Mouse (Mus musculus) cerebellum, adult 8-10 months (tissue): ENCODE measurements at regions not wholly inside any gene's neighbourhood (a gene's known extent, or its start where the extent isn't known, plus 50 kb on each side); places are given as distances from the start of the nearest gene placed in this dataset.

Source experiments
- DNase-seq: peaks from one replicate; pipeline ENCODE4 v3.0.0; 2022

GRCm38 (mm10) chr4:131381529-131381928 is 437.3 kb downstream of the Matn1 start:
- DNase-seq, result no peak

GRCm38 (mm10) chr4:131383862-131384261 is 439.7 kb downstream of the Matn1 start:
- no peak for DNase-seq

GRCm38 (mm10) chr4:131386961-131387360 is 442.8 kb downstream of the Matn1 start:
- DNase-seq, result no peak

- no peak for DNase-seq
Observed at GRCm38 (mm10) chr4:131391119-131391923, 446.8 kb downstream of the Ptpru start.

GRCm38 (mm10) chr4:131391924-131392297 is 446.2 kb downstream of the Ptpru start:
- DNase-seq, result no peak

GRCm38 (mm10) chr4:131392478-131392877 is 445.6 kb downstream of the Ptpru start:
- no peak for DNase-seq

GRCm38 (mm10) chr4:131396226-131396840 is 441.8 kb downstream of the Ptpru start:
- no peak for DNase-seq

GRCm38 (mm10) chr4:131397161-131397560 is 440.9 kb downstream of the Ptpru start:
- peak; percentile 12 for DNase-seq

- peak; percentile 53 for DNase-seq
Observed at GRCm38 (mm10) chr4:131400756-131401155, 437.3 kb downstream of the Ptpru start.

- no peak for DNase-seq
Observed at GRCm38 (mm10) chr4:131401255-131401654, 436.8 kb downstream of the Ptpru start.

GRCm38 (mm10) chr4:131405376-131406017 is 432.6 kb downstream of the Ptpru start:
- no peak for DNase-seq

- DNase-seq, result no peak
Observed at GRCm38 (mm10) chr4:131407464-131407863, 430.6 kb downstream of the Ptpru start.

GRCm38 (mm10) chr4:131408644-131409043 is 429.4 kb downstream of the Ptpru start:
- DNase-seq, result no peak

GRCm38 (mm10) chr4:131409805-131410204 is 428.3 kb downstream of the Ptpru start:
- DNase-seq, result peak; percentile 28

GRCm38 (mm10) chr4:131411936-131412335 is 426.2 kb downstream of the Ptpru start:
- no peak for DNase-seq

- no peak for DNase-seq
Observed at GRCm38 (mm10) chr4:131413380-131413779, 424.7 kb downstream of the Ptpru start.

- no peak for DNase-seq
Observed at GRCm38 (mm10) chr4:131415453-131415852, 422.6 kb downstream of the Ptpru start.

- no peak for DNase-seq
Observed at GRCm38 (mm10) chr4:131416209-131416608, 421.9 kb downstream of the Ptpru start.

GRCm38 (mm10) chr4:131417159-131417748 is 420.8 kb downstream of the Ptpru start:
- no peak for DNase-seq

GRCm38 (mm10) chr4:131425311-131425710 is 412.8 kb downstream of the Ptpru start:
- no peak for DNase-seq

GRCm38 (mm10) chr4:131427871-131428270 is 410.2 kb downstream of the Ptpru start:
- no peak for DNase-seq

- DNase-seq, result peak; percentile 30
Observed at GRCm38 (mm10) chr4:131429356-131429755, 408.7 kb downstream of the Ptpru start.

- DNase-seq, result no peak
Observed at GRCm38 (mm10) chr4:131430420-131430819, 407.7 kb downstream of the Ptpru start.

- peak; percentile 76 for DNase-seq
Observed at GRCm38 (mm10) chr4:131431188-131431587, 406.9 kb downstream of the Ptpru start.
